Mouse (Mus musculus) R1 (cell line): Measurements from ENCODE around the gene Gm49318.
"Not testable (repeated sequence)": the region's sequence is repeated elsewhere in the genome, so short reads cannot be mapped to it uniquely, and the experiment has no call there.

Source experiments
- DNase-seq: peaks from one replicate; pipeline ENCODE4 v3.0.0-alpha.2; 2018; ENCODE audit warnings: low read depth, low spot score

The Gm49318 gene

DNA sequence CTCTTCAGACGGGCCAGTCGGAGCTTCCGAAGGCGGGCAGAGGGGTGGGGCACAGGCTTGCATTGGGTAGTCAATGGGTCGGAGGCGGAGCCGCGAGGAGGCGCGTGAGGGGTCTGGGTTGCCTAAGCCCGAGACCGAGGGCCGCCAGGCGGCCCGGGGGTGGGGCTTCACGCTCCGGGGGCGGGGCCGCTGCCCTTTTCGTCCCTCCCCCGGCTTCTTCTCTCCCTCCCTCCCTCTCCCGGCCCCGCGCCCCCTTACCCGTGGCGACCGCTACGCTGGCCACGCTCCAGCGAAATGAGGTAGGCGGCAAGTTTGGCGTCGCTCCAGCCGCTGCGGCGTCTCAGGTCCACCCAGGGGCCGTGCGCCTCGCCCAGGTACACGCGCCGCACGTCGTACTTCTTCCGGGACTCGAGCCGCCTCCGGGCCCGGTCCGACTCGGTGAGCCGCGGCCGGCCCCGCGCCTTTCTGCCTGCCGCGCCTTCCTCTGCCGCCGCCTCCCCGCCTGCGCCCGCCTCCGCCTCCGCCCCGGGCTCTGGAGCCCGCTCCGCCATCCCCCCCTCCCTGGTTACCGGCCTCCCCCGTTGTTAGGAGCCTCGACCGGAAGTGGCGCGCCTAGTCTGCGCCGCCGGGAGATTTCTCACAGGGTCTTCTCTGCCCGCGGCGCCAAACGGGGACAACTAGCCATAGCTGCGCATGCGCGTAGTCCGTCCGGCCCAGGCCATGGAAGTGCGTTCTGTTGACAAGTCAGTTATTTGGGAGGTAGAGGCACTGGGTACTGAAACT is at the start of gene Gm49318, which contains the start of gene Zfp653:
Gene Gm49318, minus strand, starts transcription at position 469 of the 783 bp plus-strand sequence.
Gene Zfp653, minus strand, starts transcription at position 586 of the 783 bp plus-strand sequence.
- DNase-seq: peak; percentile 98

DNA sequence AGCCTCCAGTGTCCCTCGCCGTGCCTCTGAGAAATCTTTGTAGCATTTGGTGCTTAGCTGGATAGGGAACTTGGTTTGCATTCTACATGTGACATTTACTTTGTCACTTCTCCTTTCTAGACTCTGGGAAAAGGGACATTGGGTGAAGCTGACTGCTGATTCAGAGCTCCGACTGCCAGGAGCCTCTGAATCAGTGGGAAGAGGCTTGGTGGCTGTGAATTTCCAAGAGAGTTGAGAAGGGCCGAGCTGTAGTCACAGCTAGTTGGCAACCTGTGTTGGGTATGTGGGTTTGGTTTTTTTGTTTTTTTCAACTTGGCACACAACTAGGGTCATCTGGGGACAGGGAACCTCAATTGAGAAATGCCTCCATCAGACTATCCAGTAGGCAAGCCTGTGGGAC is 48.5 kb upstream of the Gm49318 start:
- no peak for DNase-seq

- peak; percentile 86 for DNase-seq
Observed at GRCm38 (mm10) chr9:22117754-22118456, 46.8 kb upstream of the Gm49318 start.

- peak; percentile 99 for DNase-seq
Observed at GRCm38 (mm10) chr9:22116740-22117426, 45.8 kb upstream of the Gm49318 start, which contains the start of gene Elof1. Elof1 (minus strand) TSS chr9:22117172.

- peak; percentile 37 for DNase-seq
Observed at GRCm38 (mm10) chr9:22116086-22116485, 45.0 kb upstream of the Gm49318 start.

- DNase-seq: no peak
Observed at GRCm38 (mm10) chr9:22115635-22116034, 44.6 kb upstream of the Gm49318 start.

GRCm38 (mm10) chr9:22108194-22108593 is 37.1 kb upstream of the Gm49318 start:
- no peak for DNase-seq

DNA sequence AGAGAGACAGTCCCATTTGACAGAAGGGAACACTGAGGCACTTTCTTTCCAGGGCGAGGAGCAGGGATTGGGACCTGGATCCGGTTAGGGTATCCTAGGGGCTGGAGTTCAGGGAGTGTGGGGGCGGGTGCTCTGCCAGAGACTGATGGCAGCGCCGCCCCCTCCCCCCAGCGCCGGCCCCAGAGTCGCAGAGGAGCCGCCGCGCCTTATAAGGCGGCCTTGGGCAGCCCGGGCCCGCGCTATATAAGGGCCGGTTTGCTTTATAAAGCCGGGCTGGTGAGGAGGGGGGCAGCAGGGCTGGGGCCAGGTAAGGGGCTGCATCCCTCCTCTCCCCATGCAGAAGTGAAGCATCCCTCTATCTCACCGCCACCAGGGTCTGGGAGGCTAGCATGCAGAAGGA is 28.9 kb upstream of the Gm49318 start:
- DNase-seq: peak; percentile 42

GRCm38 (mm10) chr9:22098993-22099696 is 28.1 kb upstream of the Gm49318 start, which contains the start of gene Cnn1:
Cnn1 (plus strand) TSS chr9:22099216.
- peak; percentile 38 for DNase-seq

DNA sequence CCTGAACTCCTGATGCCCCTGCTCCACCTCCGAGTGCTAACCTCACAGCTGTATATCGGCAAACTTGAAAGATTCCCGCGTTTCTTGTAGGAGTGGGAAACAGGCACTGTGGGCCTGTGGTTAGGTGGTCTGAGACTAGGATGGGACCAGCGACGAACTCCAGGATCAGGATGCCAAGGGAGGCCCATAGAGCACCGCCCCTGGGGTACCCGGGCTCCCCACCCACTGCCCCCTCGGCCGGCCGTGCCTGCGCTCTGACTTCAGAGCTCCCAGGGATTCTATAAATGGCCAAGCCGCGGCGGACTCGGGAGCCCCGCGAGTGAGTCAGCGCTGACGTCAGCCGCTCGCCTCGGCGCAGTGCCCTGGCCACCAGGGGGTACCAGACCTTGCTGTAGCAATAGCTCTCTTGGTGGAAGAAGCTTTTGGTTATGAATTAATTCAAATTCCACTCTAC is 24.8 kb upstream of the Gm49318 start:
- DNase-seq: peak; percentile 70

DNA sequence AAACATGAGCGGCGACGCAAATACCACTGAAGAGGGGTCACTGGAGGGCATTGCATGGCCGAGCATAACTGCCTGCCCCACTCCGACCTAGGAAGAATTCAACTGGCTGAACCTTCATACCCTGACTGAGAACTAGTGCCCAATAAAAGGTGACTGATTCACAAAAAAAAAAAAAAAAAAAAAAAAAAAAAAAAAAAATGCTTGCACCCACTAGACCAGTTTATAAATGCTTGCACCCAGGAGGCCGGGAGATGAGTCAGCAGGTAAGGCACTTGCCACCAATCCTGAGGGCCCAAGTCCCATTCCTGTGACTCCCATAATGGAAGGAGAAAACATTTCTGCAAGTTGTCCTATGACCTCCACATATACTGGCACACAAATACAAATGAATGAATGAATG is 21.7 kb upstream of the Gm49318 start:
- DNase-seq: no peak

- DNase-seq: no peak
Observed at GRCm38 (mm10) chr9:22089986-22090385, 18.9 kb upstream of the Gm49318 start.

GRCm38 (mm10) chr9:22089281-22089680 is 18.2 kb upstream of the Gm49318 start:
- peak; percentile 71 for DNase-seq

DNA sequence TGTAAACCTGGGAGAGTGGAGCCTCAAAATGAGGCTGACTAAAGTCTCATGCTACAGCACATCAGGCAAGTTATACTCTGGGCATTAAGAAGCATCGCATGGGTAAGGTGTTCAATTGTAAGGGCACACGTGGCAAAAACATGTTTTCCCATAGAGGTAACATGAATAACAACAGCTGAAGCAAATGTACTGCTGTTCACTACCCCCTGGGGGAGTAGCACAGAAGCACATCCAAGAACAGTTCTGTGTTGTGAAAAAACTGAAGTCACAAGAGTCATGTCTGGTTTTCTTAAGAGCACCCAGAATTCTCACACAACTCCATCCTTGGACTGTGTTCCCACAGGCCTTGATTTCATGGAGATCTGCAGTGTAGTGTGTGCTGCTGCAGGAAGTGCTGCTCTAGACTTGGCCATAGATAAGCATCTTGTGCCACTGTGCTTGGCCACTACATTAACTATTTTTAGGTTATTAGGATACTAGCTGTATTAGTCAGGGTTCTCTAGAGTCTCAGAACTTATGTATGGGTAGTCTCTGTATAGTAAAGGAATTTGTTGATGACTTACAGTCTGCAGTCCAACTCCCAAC is 16.1 kb upstream of the Gm49318 start:
- DNase-seq: no peak

DNA sequence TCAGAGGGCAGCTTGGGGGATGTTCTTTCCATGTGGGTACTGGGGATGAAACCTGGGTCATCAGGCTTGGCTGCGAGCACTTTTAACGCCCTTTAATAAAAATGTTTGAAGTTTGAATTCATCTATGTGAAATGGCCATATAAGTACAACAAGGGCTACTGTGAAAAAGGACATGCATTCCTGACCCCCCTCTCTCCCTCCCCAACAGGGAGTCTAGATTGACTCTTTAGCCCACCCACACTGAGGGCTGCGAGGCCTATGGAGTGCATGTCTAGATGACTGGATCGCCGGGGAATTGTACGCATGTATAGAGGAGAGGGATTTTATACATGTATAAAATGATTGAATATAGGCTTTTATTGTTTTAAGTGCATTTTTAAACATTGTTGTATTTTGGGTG is 15.0 kb upstream of the Gm49318 start:
- no peak for DNase-seq

- DNase-seq: peak; percentile 97
Observed at GRCm38 (mm10) chr9:22085022-22085834, 14.2 kb upstream of the Gm49318 start, which contains the start of gene Ecsit. Ecsit (minus strand) TSS chr9:22085438.

DNA sequence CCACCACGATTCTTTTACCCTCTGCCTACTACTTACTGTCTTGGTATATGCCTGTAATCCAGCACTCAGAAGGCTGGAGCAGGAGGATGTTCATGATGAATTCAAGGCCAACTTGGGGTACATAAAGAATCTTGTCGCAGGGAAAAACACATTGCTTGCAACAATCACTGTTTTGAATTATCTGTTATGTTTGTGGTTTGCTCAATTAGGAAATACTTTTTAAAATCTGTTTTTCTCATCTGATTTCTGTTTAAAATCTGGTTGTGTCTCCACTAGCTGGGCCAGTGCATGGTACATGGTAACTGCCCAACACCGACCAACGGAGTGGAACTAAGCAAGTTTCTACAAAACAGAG is 13.6 kb upstream of the Gm49318 start:
- no peak for DNase-seq

- DNase-seq: peak; percentile 78
Observed at GRCm38 (mm10) chr9:22076223-22076622, 5.2 kb upstream of the Gm49318 start.

- not testable (repeated sequence) for DNase-seq
Observed at GRCm38 (mm10) chr9:22075778-22076177, 4.7 kb upstream of the Gm49318 start.

- no peak for DNase-seq
Observed at GRCm38 (mm10) chr9:22072276-22072675, 1.2 kb upstream of the Gm49318 start.
